Mouse (Mus musculus): ENCODE data around the gene Dnm3.

DNA sequence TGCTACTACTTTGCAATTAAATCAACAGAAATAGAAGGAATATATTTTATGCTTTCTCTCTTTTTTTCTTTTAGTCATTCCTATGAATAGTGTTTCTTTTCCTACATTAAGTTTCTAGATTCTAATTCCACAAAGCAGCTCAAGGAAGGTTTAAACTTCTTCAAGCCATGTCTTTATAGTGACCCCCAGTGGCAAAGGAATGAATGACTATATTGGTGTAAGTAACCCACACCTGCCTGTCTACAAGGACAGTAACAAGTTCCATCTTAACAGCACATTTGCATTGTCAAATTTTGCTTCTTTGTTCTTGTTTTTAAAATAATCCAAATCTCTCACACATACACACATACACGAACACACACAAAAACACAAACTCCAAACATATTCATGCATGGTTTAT lies 141.2 kb downstream of the Dnm3 start:
- TF ChIP-seq CTCF (IDR thresholded peaks at IDR 0.05; ENCODE audit: extremely low read depth, insufficient read depth, insufficient read length, insufficient replicate concordance) (no peak), POLR2A (IDR thresholded peaks at IDR 0.05; ENCODE audit: low read depth, low read length) (no peak)
